19 mouse cellular contexts compared by ENCODE assay signal in the genomic region with DNA sequence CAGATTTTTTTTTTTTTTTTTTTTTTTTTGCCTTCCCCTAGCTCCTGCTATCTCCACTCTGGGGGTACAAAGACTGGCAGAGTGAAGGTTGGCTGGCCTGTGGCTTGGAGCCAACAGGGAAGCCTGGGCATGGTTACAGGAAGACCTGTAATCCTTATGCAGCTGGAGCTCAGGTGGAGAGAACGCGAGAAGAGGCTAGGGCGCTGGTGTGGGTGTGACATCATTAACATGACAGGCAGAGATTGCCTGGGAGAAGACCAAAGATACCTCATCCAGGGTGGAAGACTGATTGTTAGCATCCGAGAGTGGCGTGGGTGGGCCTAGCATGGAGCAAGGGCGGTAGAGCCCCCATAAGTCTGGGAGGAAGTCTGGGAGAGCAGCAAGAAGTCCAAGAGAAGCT. TPM values are rescaled to one million over a fixed set of nuclear protein-coding genes. Genes with fewer than 3 reads are reported as not detected.
DNase-seq lines count a peak whose midpoint lies in the region; ATAC-seq and TF ChIP-seq lines count a peak whose summit lies in the region.
"Had no signal": no experiment of that assay in that cellular context is flagged by ENCODE, and none has a peak within 500 bp of the region (broad histone marks: within the 10 kb centered on the region; RNA-seq: fewer than 3 reads in every experiment).

No protein-coding gene starts in this region.

- no peaks in the 10 kb centered on the region; the same call in 1 of the 2 replicates for H3K36me3 ChIP-seq in intestine, embryonic 15.5 days
- peaks cover 7% of the 10 kb centered on the region; the same call in 1 of the 2 replicates for H3K36me3 ChIP-seq in kidney, postnatal 0 days (ENCODE audit: insufficient read depth, low read length)
- H3K36me3 ChIP-seq in midbrain, embryonic 10.5 days, result no peaks in the 10 kb centered on the region
- H3K36me3 ChIP-seq: forebrain, embryonic 15.5 days; liver, embryonic 12.5 days; midbrain, embryonic 12.5 days had no signal

- TF ChIP-seq CTCF in kidney, postnatal 0 days (IDR thresholded peaks at IDR 0.05; ENCODE audit: low read depth), result no peak

- H3K9me3 ChIP-seq in intestine, embryonic 15.5 days, result no peaks in the 10 kb centered on the region
- no peaks in the 10 kb centered on the region for H3K9me3 ChIP-seq in kidney, postnatal 0 days (replicated peaks; ENCODE audit: low read length)
- H3K9me3 ChIP-seq in midbrain, embryonic 10.5 days (replicated peaks), result no peaks in the 10 kb centered on the region
- H3K9me3 ChIP-seq: forebrain, embryonic 15.5 days; liver, embryonic 12.5 days; midbrain, embryonic 12.5 days had no signal

- no peak overlapping the region for H3K9ac ChIP-seq in intestine, embryonic 15.5 days
- H3K9ac ChIP-seq in kidney, postnatal 0 days (ENCODE audit: low read depth, low read length), result no peak overlapping the region
- H3K9ac ChIP-seq: forebrain, embryonic 15.5 days; liver, embryonic 12.5 days; lung, embryonic 14.5 days; midbrain, embryonic 12.5 days had no signal

- H3K4me3 ChIP-seq in intestine, embryonic 15.5 days (replicated peaks), result no peak overlapping the region
- no peak overlapping the region for H3K4me3 ChIP-seq in kidney, postnatal 0 days (replicated peaks; ENCODE audit: low read depth, low read length)
- no peak overlapping the region for H3K4me3 ChIP-seq in midbrain, embryonic 10.5 days
- H3K4me3 ChIP-seq: erythroblast, embryonic 14.5 days; forebrain, embryonic 15.5 days; liver, embryonic 12.5 days; midbrain, embryonic 12.5 days; myocyte had no signal

- H3K4me1 ChIP-seq in intestine, embryonic 15.5 days (replicated peaks), result peaks cover 35% of the 10 kb centered on the region
- peaks cover 31% of the 10 kb centered on the region for H3K4me1 ChIP-seq in kidney, postnatal 0 days (replicated peaks; ENCODE audit: insufficient read depth, low read length)
- peaks cover 47% of the 10 kb centered on the region for H3K4me1 ChIP-seq in midbrain, embryonic 10.5 days

- 65% methylated on average over 6 of the region's 6 CpGs for WGBS in intestine, embryonic 15.5 days
- 75% methylated on average over 6 of the region's 6 CpGs for WGBS in kidney, postnatal 0 days
- 84% methylated on average over 6 of the region's 6 CpGs for WGBS in midbrain, embryonic 10.5 days

- H3K4me2 ChIP-seq in intestine, embryonic 15.5 days (replicated peaks), result 0 out of 2 replicates have a peak overlapping the region, but pooled peaks have one; percentile 24
- no peak overlapping the region for H3K4me2 ChIP-seq in kidney, postnatal 0 days (ENCODE audit: low read length)
- H3K4me2 ChIP-seq: forebrain, embryonic 15.5 days; liver, embryonic 12.5 days; lung, embryonic 14.5 days; midbrain, embryonic 12.5 days had no signal

- DNase-seq in right cerebral cortex, adult 18-20 months, result peak; percentile 59
- DNase-seq in right cerebral cortex, postnatal 4 days, result no peak
- no peak for DNase-seq in kidney, postnatal 0 days (ENCODE audit: low spot score)
- DNase-seq in frontal cortex, postnatal 36 days (ENCODE audit: low spot score in 2 of 2), result no peak
- DNase-seq in adrenal gland, postnatal 25 days, result no peak
- no peak for DNase-seq in midbrain, embryonic 10.5 days (ENCODE audit: low spot score)
- DNase-seq: adrenal gland, postnatal 36 days; heart, adult 11 months; heart, postnatal 4 days; lung, embryonic 14.5 days; lung, postnatal 4 days; spleen, adult 18-20 months; thymus, postnatal 25 days had no signal

- peak overlapping the region; percentile 93 for H3K27ac ChIP-seq in intestine, embryonic 15.5 days
- H3K27ac ChIP-seq in kidney, postnatal 0 days, result peak overlapping the region; percentile 93
- no peak overlapping the region for H3K27ac ChIP-seq in midbrain, embryonic 10.5 days (replicated peaks)
- H3K27ac ChIP-seq: forebrain, embryonic 15.5 days; liver, embryonic 12.5 days; midbrain, embryonic 12.5 days had no signal

- no peak for ATAC-seq in intestine, embryonic 15.5 days
- ATAC-seq in kidney, postnatal 0 days (replicated peaks; ENCODE audit: low FRiP score, low read depth), result no peak
- ATAC-seq: forebrain, embryonic 15.5 days; liver, embryonic 12.5 days had no signal

- H3K27me3 ChIP-seq in intestine, embryonic 15.5 days (replicated peaks), result peaks cover 23% of the 10 kb centered on the region; the same call in 1 of the 2 replicates
- no peaks in the 10 kb centered on the region for H3K27me3 ChIP-seq in kidney, postnatal 0 days (ENCODE audit: insufficient read depth, low read length)
- H3K27me3 ChIP-seq in midbrain, embryonic 10.5 days (ENCODE audit: low read depth, poor library complexity, severe bottlenecking), result peaks cover 79% of the 10 kb centered on the region

RNA-seq across cellular contexts. Expression of a gene that starts 3.3 kb away (rescaled TPM):
- 13.9 and 16.5 TPM in 2 replicates for polyA plus RNA-seq in intestine, embryonic 15.5 days (2015; fragmentation: Nextera tagmentation; extraction: Ambion mirVana)
- polyA plus RNA-seq in kidney, postnatal 0 days (2015; fragmentation: Nextera tagmentation; extraction: Ambion mirVana), result 10.7 and 11.2 TPM in 2 replicates
- 16.8 and 19.5 TPM in 2 replicates for total RNA-seq in adrenal gland, postnatal 25 days (2021)
- polyA plus RNA-seq in midbrain, embryonic 10.5 days (2016; fragmentation: Nextera tagmentation; extraction: Ambion mirVana), result 4.0 and 5.1 TPM in 2 replicates

RNA-seq across cellular contexts. Expression of a gene that starts 9.4 kb away (rescaled TPM):
- polyA plus RNA-seq in intestine, embryonic 15.5 days (2015; fragmentation: Nextera tagmentation; extraction: Ambion mirVana), result 12.0 and 12.2 TPM in 2 replicates
- 7.5 and 9.3 TPM in 2 replicates for polyA plus RNA-seq in kidney, postnatal 0 days (2015; fragmentation: Nextera tagmentation; extraction: Ambion mirVana)
- 7.5 and 7.9 TPM in 2 replicates for total RNA-seq in adrenal gland, postnatal 25 days (2021)
- 20.3 and 21.5 TPM in 2 replicates for polyA plus RNA-seq in midbrain, embryonic 10.5 days (2016; fragmentation: Nextera tagmentation; extraction: Ambion mirVana)

RNA-seq across cellular contexts. Expression of a gene that starts 9.4 kb away (rescaled TPM):
- polyA plus RNA-seq in intestine, embryonic 15.5 days (2015; fragmentation: Nextera tagmentation; extraction: Ambion mirVana), result 14.0 and 16.3 TPM in 2 replicates
- 12.4 and 12.6 TPM in 2 replicates for polyA plus RNA-seq in kidney, postnatal 0 days (2015; fragmentation: Nextera tagmentation; extraction: Ambion mirVana)
- 8.9 and 14.0 TPM in 2 replicates for total RNA-seq in adrenal gland, postnatal 25 days (2021)
- polyA plus RNA-seq in midbrain, embryonic 10.5 days (2016; fragmentation: Nextera tagmentation; extraction: Ambion mirVana), result 21.7 and 22.4 TPM in 2 replicates

RNA-seq across cellular contexts. Expression of a gene that starts 25.2 kb away (rescaled TPM):
- polyA plus RNA-seq in intestine, embryonic 15.5 days (2015; fragmentation: Nextera tagmentation; extraction: Ambion mirVana), result 74.5 and 78.2 TPM in 2 replicates
- 89.6 and 96.6 TPM in 2 replicates for polyA plus RNA-seq in kidney, postnatal 0 days (2015; fragmentation: Nextera tagmentation; extraction: Ambion mirVana)
- 226 and 231 TPM in 2 replicates for total RNA-seq in adrenal gland, postnatal 25 days (2021)
- polyA plus RNA-seq in midbrain, embryonic 10.5 days (2016; fragmentation: Nextera tagmentation; extraction: Ambion mirVana), result 40.6 and 45.6 TPM in 2 replicates

RNA-seq across cellular contexts. Expression of a gene that starts 28.1 kb away (rescaled TPM):
- polyA plus RNA-seq in intestine, embryonic 15.5 days (2015; fragmentation: Nextera tagmentation; extraction: Ambion mirVana), result 84.5 and 88.1 TPM in 2 replicates
- 98.8 and 99.2 TPM in 2 replicates for polyA plus RNA-seq in kidney, postnatal 0 days (2015; fragmentation: Nextera tagmentation; extraction: Ambion mirVana)
- 23.8 and 28.0 TPM in 2 replicates for total RNA-seq in adrenal gland, postnatal 25 days (2021)
- 153 and 161 TPM in 2 replicates for polyA plus RNA-seq in midbrain, embryonic 10.5 days (2016; fragmentation: Nextera tagmentation; extraction: Ambion mirVana)
